Mouse (Mus musculus) mesoderm, embryonic 11.5 days (tissue): ENCODE results near the gene Olfr1186.
"Not testable (repeated sequence)": the region's sequence is repeated elsewhere in the genome, so short reads cannot be mapped to it uniquely, and the experiment has no call there.

Experiments
- DNase-seq: peaks from one replicate; pipeline ENCODE4 v3.0.0-alpha.2; 2012; ENCODE audit warnings: low read depth, low spot score

Olfr1186 gene

DNA sequence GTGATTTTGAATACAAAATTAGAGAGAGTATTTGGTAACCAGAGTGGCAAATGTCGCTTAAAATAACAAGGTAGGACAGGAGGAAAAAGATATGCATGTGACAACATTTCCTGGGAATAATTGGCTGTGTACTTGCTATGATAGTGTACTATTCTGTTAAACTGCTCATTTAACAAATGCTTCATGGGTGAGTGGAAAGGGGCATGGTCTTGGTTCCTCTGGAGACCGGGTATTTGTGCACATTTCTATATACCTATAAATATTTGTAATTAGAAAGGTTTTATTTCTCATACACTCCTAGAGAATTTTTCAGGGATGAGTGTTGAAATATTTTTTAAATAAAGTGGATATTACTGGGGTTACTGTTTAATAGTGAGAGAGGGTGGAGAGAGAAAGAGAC is at the start of gene Olfr1186:
TSS of gene Olfr1186 (plus strand) at position 301 of the 400 bp plus-strand sequence.
- DNase-seq: no peak

DNA sequence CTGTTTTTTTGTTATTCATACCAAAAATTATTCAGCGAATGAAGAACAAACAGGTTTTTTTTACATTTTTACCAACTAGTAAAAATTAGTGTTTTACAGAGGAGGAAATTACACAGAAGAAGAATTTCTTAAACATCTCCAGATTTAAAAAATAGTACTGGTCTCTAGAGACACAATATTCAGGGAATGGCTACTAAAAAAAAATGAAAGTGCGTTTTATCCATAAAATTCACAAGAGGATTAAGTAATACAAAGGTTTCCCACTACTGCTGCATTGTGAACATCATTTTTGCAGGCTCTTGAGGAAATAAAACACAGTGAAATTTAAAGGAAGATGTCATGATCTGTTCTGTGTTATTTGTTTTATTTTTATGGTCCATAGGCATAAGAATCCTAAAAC is 35.1 kb upstream of the Olfr1186 start, which contains the start of gene Olfr1184:
TSS of gene Olfr1184 (plus strand) at position 301 of the 400 bp plus-strand sequence.
- DNase-seq: no peak

DNA sequence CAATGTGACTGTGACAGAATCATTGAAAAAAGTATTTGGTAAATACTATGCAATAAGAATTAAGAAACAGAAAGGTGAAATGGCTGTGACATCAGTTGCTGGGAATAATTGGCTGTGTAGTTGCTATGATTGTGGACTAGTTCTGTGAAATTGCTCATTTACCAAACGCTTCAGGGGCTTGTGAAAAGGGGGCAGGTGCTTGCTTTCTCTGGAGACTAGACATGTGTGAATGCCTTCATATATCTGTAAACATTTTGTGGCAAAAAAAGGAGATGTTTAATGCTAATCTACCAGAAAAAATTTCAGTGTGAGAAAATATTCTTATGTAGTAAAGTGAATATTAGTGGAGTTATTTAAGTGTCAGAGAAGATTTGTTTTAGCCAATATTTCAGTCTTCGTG is 25.3 kb upstream of the Olfr1186 start, which contains the start of gene Olfr1185-ps1:
TSS of gene Olfr1185-ps1 (plus strand) at position 301 of the 400 bp plus-strand sequence.
- DNase-seq: no peak

DNA sequence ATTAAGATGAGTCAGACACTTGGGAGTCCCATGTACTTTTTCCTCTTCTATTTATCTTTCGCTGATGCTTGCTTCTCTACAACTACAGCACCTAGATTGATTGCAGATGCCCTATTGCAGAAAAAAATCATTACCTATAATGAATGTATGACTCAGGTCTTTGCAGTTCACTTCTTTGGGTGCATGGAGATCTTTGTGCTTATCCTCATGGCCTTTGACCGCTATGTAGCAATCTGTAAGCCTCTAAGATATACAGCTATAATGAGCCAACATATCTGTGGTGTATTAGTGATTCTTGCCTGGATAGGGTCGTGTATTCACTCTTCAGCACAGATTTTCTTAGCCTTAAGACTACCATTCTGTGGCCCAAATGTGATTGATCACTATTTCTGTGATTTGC is 7.4 kb downstream of the Olfr1186 start:
- no peak for DNase-seq

DNA sequence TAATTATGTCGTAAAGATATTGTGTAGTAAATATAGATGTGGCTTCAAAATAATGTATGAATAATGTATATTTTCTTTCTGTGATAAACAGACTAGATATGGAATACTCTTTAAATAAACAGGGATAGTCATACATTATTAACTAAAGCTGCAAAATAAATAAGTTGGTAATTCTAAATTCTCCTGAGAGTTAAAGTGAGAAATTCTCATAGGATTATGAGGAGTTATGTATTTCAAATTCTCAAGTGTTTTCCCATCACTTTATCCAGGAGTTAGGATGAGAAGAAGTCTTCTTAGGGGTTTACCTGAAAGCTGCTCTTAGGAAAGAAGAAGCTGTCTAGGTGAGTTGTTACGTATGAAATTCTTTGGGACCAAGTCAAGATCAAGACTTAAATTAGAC is 38.3 kb downstream of the Olfr1186 start, which contains the start of gene Olfr1188:
TSS of gene Olfr1188 (plus strand) at position 301 of the 400 bp plus-strand sequence.
- no peak for DNase-seq

DNA sequence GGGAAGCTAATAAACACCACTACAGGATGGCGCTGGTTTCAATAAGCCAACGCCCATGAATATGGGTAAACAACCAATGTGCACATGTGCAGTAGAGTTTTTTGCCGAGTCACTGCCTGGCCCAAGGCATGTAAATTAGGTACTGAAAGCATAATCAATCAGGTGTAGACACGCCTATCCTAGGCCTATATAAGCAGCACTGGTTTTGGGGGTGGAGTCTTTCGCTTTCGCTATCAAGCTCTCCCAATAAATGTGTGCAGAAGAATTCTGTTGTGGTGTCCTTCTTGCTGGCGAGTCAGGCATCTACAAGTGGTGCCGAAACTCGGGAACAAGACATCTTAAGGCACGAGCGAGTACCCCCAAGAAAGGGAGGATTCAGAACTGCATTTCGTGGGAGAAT is 54.3 kb downstream of the Olfr1186 start:
- DNase-seq: not testable (repeated sequence)
